Mouse (Mus musculus): ENCODE data around the gene Mtf1. TPM values are rescaled to one million over a fixed set of nuclear protein-coding genes. Genes with fewer than 3 reads are reported as not detected.

Gene Mtf1
- polyA plus RNA-seq, 1 experiment from 2014 or later, result 11.5 TPM

DNA sequence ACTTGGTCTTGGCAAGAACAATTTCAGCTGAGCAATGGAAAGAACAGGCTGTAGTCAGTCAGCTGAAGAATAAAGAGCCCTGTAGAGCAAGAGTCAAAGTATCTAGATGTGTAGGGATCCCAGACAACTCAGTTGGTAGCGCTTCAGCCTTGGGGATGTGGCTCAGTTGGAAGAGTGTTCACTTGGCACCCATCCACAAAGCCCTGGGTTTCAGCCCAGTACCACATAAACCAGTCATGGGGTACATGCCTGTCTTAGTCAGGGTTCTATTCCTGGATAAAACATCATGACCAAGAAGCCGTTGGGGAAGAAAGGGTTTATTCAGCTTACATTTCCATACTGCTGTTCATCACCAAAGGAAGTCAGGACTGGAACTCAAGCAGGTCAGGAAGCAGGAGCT, 88.0 kb downstream of the Mtf1 start:
- WGBS, result 97% methylated on average over 2 of the region's 2 CpGs
- H3K36me3 ChIP-seq (ENCODE audit: control insufficient read depth, insufficient read depth, low read length), result no peaks in the 10 kb centered on the region

DNA sequence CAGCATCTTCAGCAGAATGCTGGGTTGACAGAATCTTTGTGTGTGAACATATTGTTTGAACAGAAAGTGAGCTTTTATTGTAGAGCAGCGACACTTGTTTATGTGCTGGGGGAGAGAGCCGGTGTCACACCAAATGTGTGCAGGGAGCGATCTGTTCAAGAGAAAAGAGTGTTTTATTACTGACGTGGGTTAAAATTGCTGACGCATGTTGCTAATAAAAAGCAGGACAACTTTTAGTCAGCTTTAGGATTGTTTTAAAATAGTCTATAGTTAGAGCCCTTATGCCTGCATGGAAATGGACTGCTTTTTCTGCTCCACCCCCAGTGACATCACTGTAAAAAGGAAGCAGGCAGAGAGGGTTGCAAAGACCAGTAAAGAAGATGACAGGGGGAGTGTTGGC, 88.9 kb downstream of the Mtf1 start:
- Histone ChIP-seq H3K4me3 (ENCODE audit: low read depth, low read length) (no peak overlapping the region), H3K9ac (ENCODE audit: low read depth, low read length) (no peak overlapping the region), H3K36me3 (ENCODE audit: control insufficient read depth, insufficient read depth, low read length) (no peaks in the 10 kb centered on the region), H3K4me1 (ENCODE audit: control insufficient read depth, insufficient read depth, low read length) (peaks cover 4% of the 10 kb centered on the region; the same call in 1 of the 2 replicates), H3K4me2 (ENCODE audit: low read depth, low read length) (no peak overlapping the region), H3K27ac (replicated peaks; ENCODE audit: low read depth, low read length) (no peak overlapping the region), H3K9me3 (ENCODE audit: control insufficient read depth, low read length) (no peaks in the 10 kb centered on the region), H3K27me3 (replicated peaks; ENCODE audit: control insufficient read depth, insufficient read depth, low read length) (peaks cover 52% of the 10 kb centered on the region)
- ATAC-seq (ENCODE audit: low read depth) (no peak), DNase-seq (ENCODE audit: low spot score) (no peak)
- WGBS, result 67% methylated on average over 5 of the region's 5 CpGs

More for the DNA sequence above, 88.0 kb downstream of the Mtf1 start:
- Histone ChIP-seq H3K4me1 (ENCODE audit: control insufficient read depth, insufficient read depth, low read length) (peaks cover 2% of the 10 kb centered on the region; the same call in 1 of the 2 replicates), H3K4me2 (ENCODE audit: low read depth, low read length) (no peak overlapping the region), H3K9me3 (ENCODE audit: control insufficient read depth, low read length) (no peaks in the 10 kb centered on the region), H3K27me3 (replicated peaks; ENCODE audit: control insufficient read depth, insufficient read depth, low read length) (peaks cover 52% of the 10 kb centered on the region), H3K9ac (ENCODE audit: low read depth, low read length) (no peak overlapping the region), H3K27ac (replicated peaks; ENCODE audit: low read depth, low read length) (no peak overlapping the region), H3K4me3 (ENCODE audit: low read depth, low read length) (no peak overlapping the region)
- no peak for DNase-seq (ENCODE audit: low spot score)
- ATAC-seq (ENCODE audit: low read depth), result no peak

- ATAC-seq (ENCODE audit: low read depth) (no peak), DNase-seq (ENCODE audit: low spot score) (no peak)
- no peaks in the 10 kb centered on the region for H3K9me3 ChIP-seq (ENCODE audit: control insufficient read depth, low read length)
- WGBS, result 29% methylated on average over 6 of the region's 6 CpGs
- H3K4me2 ChIP-seq (ENCODE audit: low read depth, low read length), result no peak overlapping the region
- H3K27ac ChIP-seq (replicated peaks; ENCODE audit: low read depth, low read length), result no peak overlapping the region
- H3K4me1 ChIP-seq (ENCODE audit: control insufficient read depth, insufficient read depth, low read length), result peaks cover 4% of the 10 kb centered on the region; the same call in 1 of the 2 replicates
- H3K4me3 ChIP-seq (ENCODE audit: low read depth, low read length), result no peak overlapping the region
- H3K36me3 ChIP-seq (ENCODE audit: control insufficient read depth, insufficient read depth, low read length), result no peaks in the 10 kb centered on the region
- H3K9ac ChIP-seq (ENCODE audit: low read depth, low read length), result no peak overlapping the region
- H3K27me3 ChIP-seq (replicated peaks; ENCODE audit: control insufficient read depth, insufficient read depth, low read length), result peaks cover 55% of the 10 kb centered on the region
These were observed 91.9 kb downstream of the Mtf1 start for GRCm38 (mm10) chr4:124893769-124894168.

- no peak for DNase-seq (ENCODE audit: low spot score)
- 4% methylated on average over 39 of the region's 83 CpGs for WGBS
- no peak for ATAC-seq (ENCODE audit: low read depth)
- H3K27ac ChIP-seq (replicated peaks; ENCODE audit: low read depth, low read length), result no peak overlapping the region
- 0 out of 2 replicates have a peak overlapping the region, but pooled peaks have one; percentile 25 for H3K9ac ChIP-seq (ENCODE audit: low read depth, low read length)
- peaks cover 55% of the 10 kb centered on the region for H3K27me3 ChIP-seq (replicated peaks; ENCODE audit: control insufficient read depth, insufficient read depth, low read length)
- peaks cover 4% of the 10 kb centered on the region; the same call in 1 of the 2 replicates for H3K4me1 ChIP-seq (ENCODE audit: control insufficient read depth, insufficient read depth, low read length)
- peak overlapping the region; percentile 41 for H3K4me3 ChIP-seq (ENCODE audit: low read depth, low read length)
- H3K4me2 ChIP-seq (ENCODE audit: low read depth, low read length), result peak overlapping the region; percentile 73
- H3K9me3 ChIP-seq (ENCODE audit: control insufficient read depth, low read length), result no peaks in the 10 kb centered on the region
- H3K36me3 ChIP-seq (ENCODE audit: control insufficient read depth, insufficient read depth, low read length), result no peaks in the 10 kb centered on the region
These were observed 92.9 kb downstream of the Mtf1 start for GRCm38 (mm10) chr4:124894508-124895428.

GRCm38 (mm10) chr4:124898428-124898827, 96.5 kb downstream of the Mtf1 start:
- Histone ChIP-seq H3K36me3 (ENCODE audit: control insufficient read depth, insufficient read depth, low read length) (no peaks in the 10 kb centered on the region), H3K9me3 (ENCODE audit: control insufficient read depth, low read length) (no peaks in the 10 kb centered on the region), H3K4me3 (ENCODE audit: low read depth, low read length) (no peak overlapping the region), H3K27me3 (replicated peaks; ENCODE audit: control insufficient read depth, insufficient read depth, low read length) (peaks cover 40% of the 10 kb centered on the region), H3K27ac (replicated peaks; ENCODE audit: low read depth, low read length) (no peak overlapping the region), H3K4me1 (ENCODE audit: control insufficient read depth, insufficient read depth, low read length) (peaks cover 4% of the 10 kb centered on the region; the same call in 1 of the 2 replicates), H3K4me2 (ENCODE audit: low read depth, low read length) (no peak overlapping the region), H3K9ac (ENCODE audit: low read depth, low read length) (no peak overlapping the region)
- no peak for ATAC-seq (ENCODE audit: low read depth)
- DNase-seq (ENCODE audit: low spot score), result no peak
- WGBS, result 51% methylated on average over 10 of the region's 10 CpGs

Other genes with a start within 250 kb of the Mtf1 start
- 0.47 TPM in 1 of 2 replicates, not detected in the other for gene 3100002H09Rik, start 191.3 kb upstream of the Mtf1 start, polyA plus RNA-seq (2014; fragmentation: Nextera tagmentation; extraction: Ambion mirVana)
- gene Pou3f1, start 145.3 kb upstream of the Mtf1 start, polyA plus RNA-seq (2014; fragmentation: Nextera tagmentation; extraction: Ambion mirVana), result 1.2 and 1.7 TPM in 2 replicates
- gene Utp11, start 108.5 kb upstream of the Mtf1 start, polyA plus RNA-seq (2014; fragmentation: Nextera tagmentation; extraction: Ambion mirVana), result 58.6 and 62.7 TPM in 2 replicates
- 15.7 and 18.2 TPM in 2 replicates for gene Fhl3, start 101.4 kb upstream of the Mtf1 start, polyA plus RNA-seq (2014; fragmentation: Nextera tagmentation; extraction: Ambion mirVana)
- gene Sf3a3, start 87.3 kb upstream of the Mtf1 start, polyA plus RNA-seq (2014; fragmentation: Nextera tagmentation; extraction: Ambion mirVana), result 110 and 118 TPM in 2 replicates
- gene Inpp5b, start 60.3 kb upstream of the Mtf1 start, polyA plus RNA-seq (2014; fragmentation: Nextera tagmentation; extraction: Ambion mirVana), result 23.7 and 29.5 TPM in 2 replicates
- gene Yrdc, start 48.6 kb downstream of the Mtf1 start, polyA plus RNA-seq (2014; fragmentation: Nextera tagmentation; extraction: Ambion mirVana), result 40.6 and 42.6 TPM in 2 replicates
- gene 1110065P20Rik, start 49.1 kb downstream of the Mtf1 start, polyA plus RNA-seq (2014; fragmentation: Nextera tagmentation; extraction: Ambion mirVana), result 64.2 and 64.4 TPM in 2 replicates
- gene Maneal, start 60.1 kb downstream of the Mtf1 start, polyA plus RNA-seq (2014; fragmentation: Nextera tagmentation; extraction: Ambion mirVana), result 1.4 and 2.0 TPM in 2 replicates
- 0.29 and 0.58 TPM in 2 replicates for gene Epha10, start 78.8 kb downstream of the Mtf1 start, polyA plus RNA-seq (2014; fragmentation: Nextera tagmentation; extraction: Ambion mirVana)
- 2.8 and 4.2 TPM in 2 replicates for gene 9930104L06Rik, start 134.9 kb downstream of the Mtf1 start, polyA plus RNA-seq (2014; fragmentation: Nextera tagmentation; extraction: Ambion mirVana)
- 70.3 and 90.3 TPM in 2 replicates for gene Cdca8, start 137.2 kb downstream of the Mtf1 start, polyA plus RNA-seq (2014; fragmentation: Nextera tagmentation; extraction: Ambion mirVana)
- gene Rspo1, start 184.3 kb downstream of the Mtf1 start, polyA plus RNA-seq (2014; fragmentation: Nextera tagmentation; extraction: Ambion mirVana), result 10.0 and 10.6 TPM in 2 replicates
- 72.5 and 81.2 TPM in 2 replicates for gene Gnl2, start 214.5 kb downstream of the Mtf1 start, polyA plus RNA-seq (2014; fragmentation: Nextera tagmentation; extraction: Ambion mirVana)